Mouse (Mus musculus) sigmoid colon, adult 10 weeks (tissue): ENCODE results near the gene Cars. TPM values are rescaled to one million over a fixed set of nuclear protein-coding genes. Genes with fewer than 3 reads are reported as not detected.

Experiments
- polyA plus RNA-seq: library from polyadenylated mRNA; stranded (reverse); fragments of 350-450 nt; fragmentation: Illumina TruSeq; extraction: RNeasy Lipid Tissue Mini Kit (QIAGEN cat#74804); gene quantifications from one replicate; pipeline ENCODE4 v1.2.3, GENCODE M21; 2014; ENCODE audit warnings: low read depth, low replicate concordance

Gene Cars
- 21.7 TPM for polyA plus RNA-seq

GRCm38 (mm10) chr7:143599428-143600230 lies at the start of gene Cars:
Gene Cars (minus strand): TSS chr7:143600090.

GRCm38 (mm10) chr7:143649034-143649768 lies 49.3 kb upstream of the Cars start, which contains the start of gene Tnfrsf22:
Gene Tnfrsf22 (minus strand): TSS chr7:143649661.

DNA sequence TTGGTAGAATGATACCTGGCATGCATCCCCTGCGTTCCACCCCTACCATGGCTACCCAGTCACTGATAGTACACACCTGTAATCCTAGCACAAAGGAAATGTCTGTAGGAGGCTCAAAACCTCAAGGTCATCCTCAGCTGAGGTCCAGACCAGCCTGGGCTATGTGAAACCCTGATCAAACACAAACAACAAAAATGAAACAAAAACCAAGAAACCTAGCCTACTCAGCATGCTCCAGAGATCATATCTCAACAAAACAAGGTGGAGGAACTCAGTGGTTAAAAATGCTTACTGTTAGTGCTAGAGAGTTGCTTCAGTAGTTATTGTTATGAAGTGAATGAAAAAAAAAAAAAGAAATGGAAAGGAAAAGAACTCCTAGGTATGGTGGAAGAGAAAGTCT lies 28.6 kb upstream of the Cars start, which contains the start of gene Tnfrsf26:
Gene Tnfrsf26 (minus strand): TSS at position 183 of the 400 bp plus-strand sequence.

GRCm38 (mm10) chr7:143548976-143549457 lies 50.9 kb downstream of the Cars start, which contains the start of gene Nap1l4:
Gene Nap1l4 (minus strand): TSS chr7:143549106.

Other genes with a start within 250 kb of the Cars start
- gene Cdkn1c, start 139.0 kb downstream of the Cars start, polyA plus RNA-seq: 15.0 TPM
- gene Slc22a18, start 126.4 kb downstream of the Cars start, polyA plus RNA-seq: 0.98 TPM
- gene Phlda2, start 96.9 kb downstream of the Cars start, polyA plus RNA-seq: not detected
- 89.8 TPM for gene Nap1l4, start 51.0 kb downstream of the Cars start, polyA plus RNA-seq
- gene Tnfrsf26, start 28.6 kb upstream of the Cars start, polyA plus RNA-seq: 1.3 TPM
- 2.6 TPM for gene Tnfrsf22, start 49.6 kb upstream of the Cars start, polyA plus RNA-seq
- gene Tnfrsf23, start 85.8 kb upstream of the Cars start, polyA plus RNA-seq: 5.8 TPM
- 3.0 TPM for gene Osbpl5, start 156.9 kb upstream of the Cars start, polyA plus RNA-seq
- gene Mrgprg, start 166.9 kb upstream of the Cars start, polyA plus RNA-seq: not detected
- 0.44 TPM for gene Mrgpre, start 184.4 kb upstream of the Cars start, polyA plus RNA-seq
- gene Nadsyn1, start 222.8 kb upstream of the Cars start, polyA plus RNA-seq: 33.7 TPM
- 19.1 TPM for gene Dhcr7, start 223.1 kb upstream of the Cars start, polyA plus RNA-seq